Mouse (Mus musculus) brain, embryonic 14.5 days (tissue): ENCODE results near the gene Cald1.

Experiments used
- CTCF ChIP-seq: fragments of 200-500 bp; IDR thresholded peaks from 2 replicates; pipeline ENCODE4 v1.5.1; 2012; ENCODE audit warnings: inconsistent platforms, mild to moderate bottlenecking, moderate library complexity, borderline replicate concordance; ENCODE audit not compliant: insufficient read depth, insufficient read length; ENCODE audit errors: extremely low read depth
- POLR2A ChIP-seq: fragments of 200-500 bp; IDR thresholded peaks from 2 replicates; pipeline ENCODE4 v1.6.1; 2012; ENCODE audit warnings: mild to moderate bottlenecking, inconsistent platforms, borderline replicate concordance; ENCODE audit not compliant: poor library complexity, insufficient read depth, insufficient read length, severe bottlenecking; ENCODE audit errors: extremely low read depth

- TF ChIP-seq CTCF: no peak
- no peak for TF ChIP-seq POLR2A
Observed at GRCm38 (mm10) chr6:34682126-34682525, 83.8 kb downstream of the Cald1 start.
